Mouse (Mus musculus) midbrain, postnatal 0 days (tissue): Measurements from ENCODE around the gene Qrfpr. TPM values are rescaled to one million over a fixed set of nuclear protein-coding genes. Genes with fewer than 3 reads are reported as not detected.
A peak's percentile ranks its signal among the peaks of the same experiment; 100 is the strongest.

Source experiments
- ATAC-seq: fragments of 200-750 bp; cut with Nextera tagmentation; 2 replicates; pipeline ENCODE4 v1.8.0; 2017; ENCODE audit warnings: moderate number of reproducible peaks, mild to moderate bottlenecking, moderate TSS enrichment, moderate library complexity; ENCODE audit not compliant: low FRiP score
- DNase-seq: peaks from one replicate; pipeline ENCODE4 v3.0.0-alpha.2; 2015; ENCODE audit warnings: low spot score
- H3K27ac ChIP-seq: fragments of 300-500 bp; sonication (generic); 2 replicates; pipeline ENCODE4 v1.5.1; 2014; ENCODE audit warnings: low read depth, mild to moderate bottlenecking, low read length, mixed read lengths
- H3K27me3 ChIP-seq: fragments of 300-500 bp; sonication (generic); 2 replicates; pipeline ENCODE4 v1.6.1; 2014; ENCODE audit warnings: low read length, control low read depth, mixed read lengths; ENCODE audit not compliant: insufficient read depth
- H3K36me3 ChIP-seq: fragments of 300-500 bp; sonication (generic); 2 replicates; pipeline ENCODE4 v1.6.1; 2014; ENCODE audit warnings: low read length, control low read depth, mixed read lengths; ENCODE audit not compliant: insufficient read depth
- H3K4me1 ChIP-seq: fragments of 300-500 bp; sonication (generic); 2 replicates; pipeline ENCODE4 v1.6.1; 2014; ENCODE audit warnings: mild to moderate bottlenecking, control low read depth, antibody characterized with exemption, low read length, mixed read lengths; ENCODE audit not compliant: insufficient read depth
- H3K4me2 ChIP-seq: fragments of 300-500 bp; sonication (generic); 2 replicates; pipeline ENCODE4 v1.6.1; 2014; ENCODE audit warnings: low read depth, mild to moderate bottlenecking, low read length, mixed read lengths; ENCODE audit not compliant: poor library complexity, severe bottlenecking
- H3K4me3 ChIP-seq: fragments of 300-500 bp; sonication (generic); 2 replicates; pipeline ENCODE4 v1.5.1; 2014; ENCODE audit warnings: low read depth, mild to moderate bottlenecking, low read length, moderate library complexity
- H3K9ac ChIP-seq: fragments of 300-500 bp; sonication (generic); replicated peaks from 2 replicates; pipeline ENCODE4 v1.6.1; 2014; ENCODE audit warnings: mild to moderate bottlenecking, low read length, moderate library complexity, mixed read lengths; ENCODE audit not compliant: poor library complexity, severe bottlenecking
- H3K9me3 ChIP-seq: fragments of 300-500 bp; sonication (generic); 2 replicates; pipeline ENCODE4 v1.6.1; 2016; ENCODE audit warnings: low read length, control low read depth
- CTCF ChIP-seq: IDR thresholded peaks from 2 replicates; pipeline ENCODE4 v1.5.1; 2016; ENCODE audit warnings: antibody characterized with exemption, mild to moderate bottlenecking
- WGBS: fragments of 180-500 bp; shearing (Covaris S2); extraction: QIAGEN DNeasy Blood & Tissue Kit; methylation state at CpG from one replicate; pipeline ENCODE4 v1.1.7; 2014; 5-methylcytosine and 5-hydroxymethylcytosine counted together
- polyA plus RNA-seq: library from polyadenylated mRNA; unstranded; fragments of >200 nt; fragmentation: Nextera tagmentation; extraction: Ambion mirVana; gene quantifications from 2 replicates; pipeline ENCODE4 v1.2.1, GENCODE M21; 2015
- total RNA-seq: library from RNA; depleted of rRNA; stranded (reverse); fragments of >200 nt; gene quantifications from 2 replicates; pipeline ENCODE4 v1.2.3, GENCODE M21; 2014

Gene Qrfpr
- total and polyA plus RNA-seq, 2 experiments from 2014 or later: 0.33 to 1.8 TPM

DNA sequence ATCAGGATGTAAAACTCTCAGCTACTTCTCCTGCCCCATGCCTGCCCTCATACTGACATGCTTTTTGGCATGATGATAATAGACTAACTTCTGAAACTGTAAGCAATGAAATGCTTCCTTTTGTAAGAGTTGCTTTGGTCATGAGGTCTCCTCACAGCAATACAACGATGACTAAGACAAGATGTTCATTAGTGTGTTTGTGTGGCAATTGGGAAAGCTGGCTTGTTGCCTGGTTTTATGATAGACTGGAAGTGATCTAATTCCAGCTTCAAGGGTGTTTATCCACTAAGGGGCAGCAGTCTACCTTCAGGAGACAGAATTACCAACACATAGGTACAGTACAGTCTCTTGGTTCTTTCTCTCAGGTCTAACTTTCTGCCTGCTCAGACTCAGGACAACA lies 5.1 kb upstream of the Qrfpr start:
- ATAC-seq (no peak), DNase-seq (no peak)
- Histone ChIP-seq H3K27ac (no peak overlapping the region), H3K4me3 (no peak overlapping the region), H3K36me3 (no peaks in the 10 kb centered on the region), H3K9me3 (no peaks in the 10 kb centered on the region), H3K4me1 (no peaks in the 10 kb centered on the region), H3K4me2 (no peak overlapping the region), H3K9ac (no peak overlapping the region), H3K27me3 (no peaks in the 10 kb centered on the region)
- 91% methylated on average over 1 of the region's 1 CpGs for WGBS
- TF ChIP-seq CTCF: no peak

DNA sequence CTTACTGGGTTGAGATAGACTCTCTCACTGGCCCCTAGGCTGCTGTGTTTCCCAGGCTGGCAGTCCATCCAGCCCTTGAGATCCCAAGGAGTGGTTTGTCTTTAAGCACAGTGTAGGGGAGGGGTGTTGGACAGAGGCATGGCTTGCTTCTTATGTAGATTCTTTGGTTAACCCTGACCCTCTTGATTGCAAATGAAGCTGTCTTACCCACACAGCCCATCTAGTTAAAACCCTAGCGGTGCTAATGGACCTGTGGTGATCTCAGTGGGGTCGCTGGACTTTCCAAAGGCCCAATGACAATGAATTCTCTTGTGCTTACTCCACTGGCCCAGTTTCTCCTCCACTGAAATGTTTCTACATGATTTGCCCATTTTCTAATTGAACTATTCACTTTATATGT lies 1.2 kb upstream of the Qrfpr start:
- no peaks in the 10 kb centered on the region for H3K9me3 ChIP-seq
- H3K9ac ChIP-seq: no peak overlapping the region
- DNase-seq: no peak
- no peak overlapping the region for H3K4me2 ChIP-seq
- TF ChIP-seq CTCF: no peak
- no peaks in the 10 kb centered on the region for H3K4me1 ChIP-seq
- no peak overlapping the region for H3K4me3 ChIP-seq
- H3K36me3 ChIP-seq: no peaks in the 10 kb centered on the region
- H3K27me3 ChIP-seq: no peaks in the 10 kb centered on the region
- ATAC-seq: no peak
- 17% methylated on average over 2 of the region's 2 CpGs for WGBS
- H3K27ac ChIP-seq: no peak overlapping the region

DNA sequence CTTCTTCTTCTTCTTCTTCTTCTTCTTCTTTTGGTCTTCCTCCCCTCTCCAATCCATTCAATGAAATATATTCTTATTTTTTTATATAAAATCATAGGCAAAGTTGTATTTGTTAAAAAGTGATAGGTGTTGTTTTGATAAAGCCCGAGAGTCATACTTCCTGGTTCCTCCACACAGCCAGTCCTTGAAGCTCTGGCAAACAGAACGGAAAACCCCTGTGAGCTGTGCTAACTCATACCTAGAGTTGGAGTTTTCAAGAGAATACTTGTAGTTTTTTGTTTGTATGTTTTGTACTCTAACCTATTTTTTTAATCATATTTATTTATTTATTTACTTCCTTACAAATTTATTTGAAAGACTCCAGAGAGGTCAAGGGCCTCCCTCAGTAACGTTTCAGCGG lies 9.4 kb downstream of the Qrfpr start:
- Histone ChIP-seq H3K4me2 (no peak overlapping the region), H3K4me1 (no peaks in the 10 kb centered on the region), H3K9me3 (no peaks in the 10 kb centered on the region), H3K9ac (no peak overlapping the region), H3K36me3 (no peaks in the 10 kb centered on the region), H3K4me3 (no peak overlapping the region), H3K27me3 (no peaks in the 10 kb centered on the region), H3K27ac (no peak overlapping the region)
- no peak for DNase-seq
- ATAC-seq: no peak
- TF ChIP-seq CTCF: no peak
- 86% methylated on average over 4 of the region's 4 CpGs for WGBS

DNA sequence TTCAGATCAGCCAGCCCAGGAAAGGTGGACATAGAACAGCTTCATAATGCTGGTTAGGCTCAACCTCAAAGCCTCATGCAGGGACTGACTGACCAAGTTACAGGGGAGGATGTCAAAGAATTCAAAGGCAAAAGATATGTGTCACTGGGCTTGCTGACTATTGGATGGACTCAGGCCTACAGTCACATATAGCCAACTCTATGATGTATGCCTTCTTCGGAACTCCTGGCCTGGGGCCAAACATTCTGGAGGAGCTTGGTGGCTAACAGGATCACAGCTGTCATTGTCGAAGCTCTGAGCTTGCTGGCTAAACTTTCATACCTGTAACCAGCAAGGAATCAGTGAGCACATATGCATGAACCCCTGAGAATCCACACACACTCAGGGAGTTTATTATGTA lies 11.2 kb downstream of the Qrfpr start:
- WGBS: 46% methylated on average over 2 of the region's 2 CpGs
- TF ChIP-seq CTCF: no peak
- no peak for ATAC-seq
- Histone ChIP-seq H3K4me1 (no peaks in the 10 kb centered on the region), H3K4me3 (no peak overlapping the region), H3K27ac (no peak overlapping the region), H3K4me2 (no peak overlapping the region), H3K9me3 (no peaks in the 10 kb centered on the region), H3K36me3 (no peaks in the 10 kb centered on the region), H3K9ac (no peak overlapping the region), H3K27me3 (no peaks in the 10 kb centered on the region)
- no peak for DNase-seq

DNA sequence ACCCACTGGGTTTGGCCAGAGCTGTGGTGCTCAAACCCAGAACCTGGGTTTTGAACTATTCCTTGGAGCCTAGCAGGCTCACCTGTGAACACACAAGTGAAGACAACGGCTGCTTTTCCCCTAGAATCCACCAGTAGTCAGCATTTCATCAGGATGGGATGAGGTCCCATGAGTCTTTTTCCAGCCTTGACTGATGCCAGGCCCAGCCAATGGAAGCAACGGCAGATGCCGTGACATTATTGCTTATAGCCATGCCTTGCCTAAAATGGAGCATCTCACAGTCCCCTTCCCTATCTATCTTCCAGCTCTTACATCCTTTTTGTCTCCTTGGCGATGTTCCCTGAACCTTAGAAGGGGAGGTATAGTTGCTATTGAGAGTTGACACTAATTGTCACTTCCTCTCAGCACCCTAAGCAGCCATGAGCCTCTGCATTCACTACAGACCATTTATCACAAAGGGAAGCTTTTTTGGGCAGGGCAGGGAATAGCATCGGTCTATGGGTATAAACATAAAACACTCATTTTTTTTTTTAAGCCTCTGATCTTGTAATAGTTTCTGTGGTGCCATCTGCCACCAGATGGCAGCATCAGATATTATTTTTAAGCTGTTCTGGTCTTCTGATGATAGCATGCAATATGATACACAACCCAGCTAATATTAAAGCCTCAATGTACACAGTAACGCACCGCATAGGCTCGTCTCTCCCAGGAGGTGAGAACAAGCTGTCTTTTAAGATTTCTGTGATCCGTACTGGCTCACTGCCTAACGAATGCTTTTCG lies 12.1 kb downstream of the Qrfpr start:
- WGBS: 51% methylated on average over 11 of the region's 11 CpGs
- Histone ChIP-seq H3K27me3 (no peaks in the 10 kb centered on the region), H3K4me2 (peak overlapping the region; percentile 26; the same call in 1 of the 2 replicates), H3K4me3 (no peak overlapping the region), H3K9me3 (no peaks in the 10 kb centered on the region), H3K27ac (no peak overlapping the region), H3K9ac (no peak overlapping the region), H3K36me3 (no peaks in the 10 kb centered on the region), H3K4me1 (no peaks in the 10 kb centered on the region)
- peak; percentile 82 for TF ChIP-seq CTCF
- DNase-seq (peak; percentile 78), ATAC-seq (peak; percentile 80)

DNA sequence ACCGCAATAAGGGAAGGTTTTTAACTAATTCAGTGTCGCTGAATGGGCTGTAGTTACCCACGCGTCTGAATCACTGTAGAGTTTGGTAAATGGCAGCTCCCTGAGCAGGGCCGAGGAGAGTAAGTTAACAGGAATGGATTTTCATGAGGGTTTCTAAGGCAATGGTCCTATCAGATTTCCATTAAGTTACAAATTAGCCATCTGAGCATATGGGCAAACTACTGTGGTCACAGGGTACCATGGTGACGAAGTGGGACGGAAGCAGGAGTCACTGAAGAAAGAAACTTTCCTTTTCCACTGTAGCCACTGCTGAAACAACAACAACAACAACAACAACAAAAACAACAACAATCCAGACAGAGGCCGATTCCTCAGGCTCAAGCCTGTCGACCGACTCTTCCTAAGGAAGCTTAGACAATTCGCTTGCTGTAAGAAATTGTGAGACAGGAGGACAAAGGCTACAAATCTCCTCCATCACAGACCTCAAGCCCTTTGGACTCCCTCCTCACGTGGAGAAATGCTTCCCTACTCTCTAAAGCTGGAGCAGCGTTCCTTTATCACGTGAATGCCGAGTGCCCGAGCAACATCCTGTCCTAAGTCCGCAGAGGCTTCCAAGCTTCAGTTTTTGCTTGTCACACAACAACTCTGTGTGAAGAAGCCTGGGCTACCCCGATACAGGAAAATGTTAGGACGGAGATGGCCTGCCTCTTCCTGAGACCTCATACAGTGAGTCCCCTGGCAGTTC lies 14.4 kb downstream of the Qrfpr start:
- no peak overlapping the region for H3K4me2 ChIP-seq
- no peak for TF ChIP-seq CTCF
- no peak overlapping the region for H3K4me3 ChIP-seq
- H3K9me3 ChIP-seq: no peaks in the 10 kb centered on the region
- 73% methylated on average over 19 of the region's 19 CpGs for WGBS
- no peak for DNase-seq
- no peaks in the 10 kb centered on the region for H3K4me1 ChIP-seq
- H3K27me3 ChIP-seq: no peaks in the 10 kb centered on the region
- no peak for ATAC-seq
- H3K36me3 ChIP-seq: no peaks in the 10 kb centered on the region
- H3K9ac ChIP-seq: no peak overlapping the region
- no peak overlapping the region for H3K27ac ChIP-seq
